Mouse (Mus musculus) lung, embryonic 16.5 days (tissue): ENCODE results near the gene Camta1. TPM values are rescaled to one million over a fixed set of nuclear protein-coding genes. Genes with fewer than 3 reads are reported as not detected.

Experiments used
- ATAC-seq: fragments of 200-750 bp; cut with Nextera tagmentation; 2 replicates; pipeline ENCODE4 v1.8.0; 2017; ENCODE audit warnings: low read depth, mild to moderate bottlenecking, moderate library complexity
- H3K27ac ChIP-seq: fragments of 300-500 bp; sonication (generic); 2 replicates; pipeline ENCODE4 v1.5.1; 2014; ENCODE audit warnings: mild to moderate bottlenecking, control low read depth, low read length
- H3K27me3 ChIP-seq: fragments of 300-500 bp; sonication (generic); 2 replicates; pipeline ENCODE4 v1.6.1; 2014; ENCODE audit warnings: low read depth, low read length, mixed read lengths; ENCODE audit not compliant: control insufficient read depth, insufficient read depth
- H3K36me3 ChIP-seq: fragments of 300-500 bp; sonication (generic); 2 replicates; pipeline ENCODE4 v1.6.1; 2014; ENCODE audit warnings: low read length; ENCODE audit not compliant: control insufficient read depth, insufficient read depth
- H3K4me1 ChIP-seq: fragments of 300-500 bp; sonication (generic); replicated peaks from 2 replicates; pipeline ENCODE4 v1.6.1; 2014; ENCODE audit warnings: low read length, mixed read lengths; ENCODE audit not compliant: control insufficient read depth, insufficient read depth
- H3K4me2 ChIP-seq: fragments of 300-500 bp; sonication (generic); 2 replicates; pipeline ENCODE4 v1.6.1; 2014; ENCODE audit warnings: low read depth, low read length, control low read depth
- H3K4me3 ChIP-seq: fragments of 300-500 bp; sonication (generic); 2 replicates; pipeline ENCODE4 v1.5.1; 2014; ENCODE audit warnings: mild to moderate bottlenecking, low read length, control low read depth
- H3K9ac ChIP-seq: fragments of 300-500 bp; sonication (generic); 2 replicates; pipeline ENCODE4 v1.6.1; 2014; ENCODE audit warnings: low read length, control low read depth
- H3K9me3 ChIP-seq: fragments of 300-500 bp; sonication (generic); 2 replicates; pipeline ENCODE4 v1.6.1; 2016; ENCODE audit warnings: low read length; ENCODE audit not compliant: control insufficient read depth
- WGBS: fragments of 180-500 bp; shearing (Covaris S2); extraction: QIAGEN DNeasy Blood & Tissue Kit; methylation state at CpG from one replicate; pipeline ENCODE4 v1.1.7; 2014; 5-methylcytosine and 5-hydroxymethylcytosine counted together
- polyA plus RNA-seq: library from polyadenylated mRNA; unstranded; fragments of >200 nt; fragmentation: Nextera tagmentation; extraction: Ambion mirVana; gene quantifications from 2 replicates; pipeline ENCODE4 v1.2.1, GENCODE M21; 2015

The Camta1 gene
- polyA plus RNA-seq, 1 experiment from 2014 or later = 89.4 TPM

DNA sequence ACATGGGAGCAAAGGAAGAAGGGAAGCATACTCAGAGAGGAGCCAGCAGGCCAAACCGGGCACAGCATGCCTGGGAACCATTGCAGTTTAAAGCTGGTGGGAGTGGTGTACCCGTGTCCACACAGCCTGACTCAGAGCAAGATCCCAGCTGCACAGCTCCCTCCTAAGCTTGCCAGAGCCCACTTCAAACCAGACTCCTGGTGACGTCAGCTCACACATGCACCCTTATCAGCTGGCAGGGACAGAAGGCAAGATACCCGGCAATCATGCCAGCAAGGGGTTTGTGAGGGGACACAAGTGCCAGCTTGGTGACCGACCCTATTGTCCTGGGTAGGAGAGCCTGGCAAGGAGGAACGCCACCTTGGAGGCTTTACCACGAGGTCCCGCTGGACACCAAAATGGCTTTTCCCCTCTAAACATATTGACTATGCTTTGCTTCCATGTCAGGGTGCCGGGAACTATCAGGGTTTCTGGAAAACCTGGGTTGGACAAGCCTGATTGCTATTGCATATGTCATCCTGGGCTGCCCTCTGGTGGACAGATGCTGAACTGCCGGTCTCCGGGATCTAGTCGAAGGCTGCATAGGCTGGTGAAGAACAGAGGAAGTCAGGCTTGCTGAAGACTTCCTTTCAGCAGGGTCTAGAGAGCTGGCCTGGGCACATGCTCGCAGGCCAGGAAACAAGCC, 720.3 kb downstream of the Camta1 start:
- WGBS = 4% methylated on average over 13 of the region's 13 CpGs
- Histone ChIP-seq H3K4me2 (peak overlapping the region; percentile 49), H3K27ac (no peak overlapping the region), H3K9ac (no peak overlapping the region), H3K27me3 (peaks cover 20% of the 10 kb centered on the region), H3K9me3 (peaks cover 5% of the 10 kb centered on the region; the same call in 1 of the 2 replicates), H3K4me1 (peaks cover 6% of the 10 kb centered on the region), H3K4me3 (peak overlapping the region; percentile 21; the same call in 1 of the 2 replicates), H3K36me3 (no peaks in the 10 kb centered on the region)
- ATAC-seq = peak; percentile 62

DNA sequence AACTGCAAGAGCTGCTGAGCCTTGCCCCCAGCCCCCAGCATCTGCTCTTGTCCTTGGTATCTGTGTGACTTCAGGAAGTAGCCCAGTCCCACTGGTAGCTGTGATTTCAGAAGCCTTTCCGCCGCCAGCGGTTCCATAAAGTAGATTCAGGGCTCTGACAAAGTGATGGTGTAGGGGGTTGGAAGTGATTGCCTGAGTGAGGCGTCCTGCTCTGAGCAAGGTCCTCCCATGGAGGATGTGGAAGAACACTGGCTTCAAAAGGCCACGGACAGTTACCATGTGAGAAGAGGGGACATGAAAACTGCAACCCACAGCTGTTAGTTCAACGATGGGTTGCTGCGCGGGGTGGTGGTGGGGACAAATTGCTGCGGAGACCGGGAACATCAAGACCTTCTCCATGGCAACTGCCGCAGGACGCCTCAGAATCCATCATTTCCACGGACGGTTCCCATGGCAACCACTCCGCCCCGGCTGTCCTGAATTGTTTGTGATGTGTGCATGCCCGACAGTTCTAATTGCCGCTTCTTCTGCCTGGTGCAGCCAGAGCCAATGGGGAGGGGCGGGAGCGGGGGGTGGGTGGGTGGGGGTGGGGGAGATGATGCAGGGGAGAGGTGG, 721.2 kb downstream of the Camta1 start:
- Histone ChIP-seq H3K4me2 (no peak overlapping the region), H3K27me3 (peaks cover 20% of the 10 kb centered on the region), H3K27ac (no peak overlapping the region), H3K4me1 (peaks cover 6% of the 10 kb centered on the region), H3K4me3 (no peak overlapping the region), H3K9me3 (peaks cover 5% of the 10 kb centered on the region; the same call in 1 of the 2 replicates), H3K9ac (no peak overlapping the region), H3K36me3 (no peaks in the 10 kb centered on the region)
- no peak for ATAC-seq
- 3% methylated on average over 18 of the region's 20 CpGs for WGBS

GRCm38 (mm10) chr4:151139053-151139840, 722.4 kb downstream of the Camta1 start:
- H3K36me3 ChIP-seq = no peaks in the 10 kb centered on the region
- 10% methylated on average over 20 of the region's 20 CpGs for WGBS
- peaks cover 20% of the 10 kb centered on the region for H3K27me3 ChIP-seq
- no peak overlapping the region for H3K9ac ChIP-seq
- no peak overlapping the region for H3K27ac ChIP-seq
- H3K4me2 ChIP-seq = no peak overlapping the region
- H3K9me3 ChIP-seq = peaks cover 3% of the 10 kb centered on the region; the same call in 1 of the 2 replicates
- peak; percentile 51 for ATAC-seq
- peaks cover 6% of the 10 kb centered on the region for H3K4me1 ChIP-seq
- H3K4me3 ChIP-seq = no peak overlapping the region

DNA sequence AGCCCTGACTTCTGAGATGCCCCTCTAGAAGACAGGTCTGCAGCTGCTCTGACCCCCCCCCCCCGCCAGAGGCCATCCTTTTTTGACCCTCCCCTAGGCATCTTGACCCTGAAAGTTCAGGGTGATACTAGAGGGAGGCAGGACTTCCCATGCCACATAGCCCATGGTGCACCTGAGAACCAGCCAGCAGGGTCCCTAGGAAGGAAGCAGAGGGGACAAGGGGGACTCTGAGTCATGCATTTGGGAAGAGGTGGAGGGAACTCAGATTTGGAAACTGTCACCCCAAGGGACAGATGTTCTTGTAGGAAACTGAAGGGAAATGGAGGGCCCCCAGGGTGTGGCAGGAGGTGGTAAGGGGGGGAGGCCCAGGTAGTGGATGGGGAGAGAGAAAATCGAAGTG, 723.1 kb downstream of the Camta1 start:
- 24% methylated on average over 2 of the region's 2 CpGs for WGBS
- H3K27ac ChIP-seq = no peak overlapping the region
- no peak for ATAC-seq

GRCm38 (mm10) chr4:151138135-151138534, 723.5 kb downstream of the Camta1 start:
- no peak for ATAC-seq
- Histone ChIP-seq H3K4me3 (no peak overlapping the region), H3K9ac (no peak overlapping the region), H3K27me3 (peaks cover 20% of the 10 kb centered on the region), H3K4me2 (no peak overlapping the region), H3K9me3 (no peaks in the 10 kb centered on the region), H3K27ac (no peak overlapping the region), H3K4me1 (peaks cover 6% of the 10 kb centered on the region), H3K36me3 (no peaks in the 10 kb centered on the region)
- WGBS = 18% methylated on average over 10 of the region's 10 CpGs

More for the DNA sequence above, 723.1 kb downstream of the Camta1 start:
- no peak overlapping the region for H3K4me2 ChIP-seq
- H3K4me1 ChIP-seq = peaks cover 6% of the 10 kb centered on the region
- no peak overlapping the region for H3K4me3 ChIP-seq
- H3K36me3 ChIP-seq = no peaks in the 10 kb centered on the region
- no peaks in the 10 kb centered on the region for H3K9me3 ChIP-seq
- H3K9ac ChIP-seq = no peak overlapping the region
- H3K27me3 ChIP-seq = peaks cover 20% of the 10 kb centered on the region

GRCm38 (mm10) chr4:151137701-151138100, 724.0 kb downstream of the Camta1 start:
- Histone ChIP-seq H3K27me3 (peaks cover 20% of the 10 kb centered on the region), H3K4me1 (peaks cover 6% of the 10 kb centered on the region), H3K36me3 (no peaks in the 10 kb centered on the region), H3K27ac (no peak overlapping the region), H3K9ac (no peak overlapping the region), H3K4me2 (no peak overlapping the region), H3K9me3 (no peaks in the 10 kb centered on the region), H3K4me3 (no peak overlapping the region)
- 49% methylated on average over 5 of the region's 5 CpGs for WGBS
- ATAC-seq = no peak

- Histone ChIP-seq H3K9ac (no peak overlapping the region), H3K27me3 (peaks cover 12% of the 10 kb centered on the region), H3K4me2 (no peak overlapping the region), H3K4me3 (no peak overlapping the region), H3K4me1 (0 out of 2 replicates have a peak, but pooled peaks cover 2% of the 10 kb centered on the region), H3K36me3 (no peaks in the 10 kb centered on the region), H3K27ac (no peak overlapping the region), H3K9me3 (no peaks in the 10 kb centered on the region)
- no peak for ATAC-seq
- 77% methylated on average over 8 of the region's 8 CpGs for WGBS
These were observed 726.2 kb downstream of the Camta1 start for GRCm38 (mm10) chr4:151135491-151135890.

DNA sequence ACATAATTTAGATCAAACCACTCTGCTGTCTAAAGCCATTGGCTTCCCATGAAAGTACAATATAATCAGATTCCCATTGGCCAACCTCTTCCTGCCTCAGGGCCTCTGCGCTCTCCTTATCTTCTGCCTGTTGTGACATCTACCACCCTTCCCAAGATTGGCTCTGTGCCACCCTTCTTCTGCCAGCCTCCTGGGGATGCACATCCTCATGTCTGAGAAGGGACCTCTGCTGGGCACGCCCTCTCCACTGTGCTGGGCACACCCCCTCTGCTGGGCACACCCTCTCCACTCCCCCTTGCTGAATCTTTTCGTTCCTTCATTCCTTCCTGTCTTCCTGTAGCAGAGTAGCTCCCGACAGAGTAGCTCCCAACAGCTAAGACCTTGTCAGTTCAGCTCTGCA, 727.9 kb downstream of the Camta1 start:
- 53% methylated on average over 4 of the region's 4 CpGs for WGBS
- Histone ChIP-seq H3K4me3 (no peak overlapping the region), H3K27ac (no peak overlapping the region), H3K4me2 (no peak overlapping the region), H3K27me3 (peaks cover 10% of the 10 kb centered on the region), H3K36me3 (no peaks in the 10 kb centered on the region), H3K9ac (no peak overlapping the region), H3K9me3 (no peaks in the 10 kb centered on the region), H3K4me1 (peaks cover 8% of the 10 kb centered on the region; the same call in 1 of the 2 replicates)
- no peak for ATAC-seq

- Histone ChIP-seq H3K27me3 (peaks cover 10% of the 10 kb centered on the region), H3K9me3 (no peaks in the 10 kb centered on the region), H3K4me2 (no peak overlapping the region), H3K9ac (no peak overlapping the region), H3K36me3 (no peaks in the 10 kb centered on the region), H3K4me3 (no peak overlapping the region), H3K4me1 (peaks cover 12% of the 10 kb centered on the region), H3K27ac (no peak overlapping the region)
- WGBS = 57% methylated on average over 9 of the region's 9 CpGs
- ATAC-seq = no peak
These were observed 729.2 kb downstream of the Camta1 start for GRCm38 (mm10) chr4:151132493-151132892.
